Mouse (Mus musculus): ENCODE data around the gene Ung. TPM values are rescaled to one million over a fixed set of nuclear protein-coding genes. Genes with fewer than 3 reads are reported as not detected.

Gene Ung
- total RNA-seq, 2 experiments from 2014 or later: 2.4 to 2.5 TPM

- no peak for DNase-seq (ENCODE audit: low spot score in 2 of 2)
- TF ChIP-seq CTCF (conservative IDR thresholded peaks at IDR 0.05): no peak
- Histone ChIP-seq H3K27ac (no peak overlapping the region), H3K4me3 (no peak overlapping the region)
Measured at GRCm38 (mm10) chr5:114115030-114115429, 15.2 kb upstream of the Ung start.

DNA sequence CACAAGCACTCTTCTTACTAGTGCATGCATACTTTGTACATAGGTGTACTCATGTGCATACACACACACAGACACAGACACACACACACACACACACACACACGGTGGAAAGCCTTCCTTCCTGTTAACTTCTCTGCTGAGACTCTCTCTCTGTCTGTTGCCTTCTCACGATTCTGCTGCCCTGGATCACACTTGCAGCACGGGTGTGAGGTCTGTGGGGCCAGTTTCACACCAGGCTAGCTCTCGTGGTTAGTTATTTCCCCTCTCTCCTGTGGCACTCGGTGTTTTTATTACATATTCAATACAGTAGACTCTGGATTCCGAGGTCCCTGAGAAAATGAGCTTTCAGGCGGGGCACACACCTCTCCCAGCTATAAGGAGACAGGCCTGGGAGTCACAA, 13.6 kb upstream of the Ung start:
- Histone ChIP-seq H3K4me3 (no peak overlapping the region), H3K27ac (no peak overlapping the region)
- TF ChIP-seq CTCF (conservative IDR thresholded peaks at IDR 0.05): no peak
- DNase-seq (ENCODE audit: low spot score in 2 of 2): no peak

DNA sequence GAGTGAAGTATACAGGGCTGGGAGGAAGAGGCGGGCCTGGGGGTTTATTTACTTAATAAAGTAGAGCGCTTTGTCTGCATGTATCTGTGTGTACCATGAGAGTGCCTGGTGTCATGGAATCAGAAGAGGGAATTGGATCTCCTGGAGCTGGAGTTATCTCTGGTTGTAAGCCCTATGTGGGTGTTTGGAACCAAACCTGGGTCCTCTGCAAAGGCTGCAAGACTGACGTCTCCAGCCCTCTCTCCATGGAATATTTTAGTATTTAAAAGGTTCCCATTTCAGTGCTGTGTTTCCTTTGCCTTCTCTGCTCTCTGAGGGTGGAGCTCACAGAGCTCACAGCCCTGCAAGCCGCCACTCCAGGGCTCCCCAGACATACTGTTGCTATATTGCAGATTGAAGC, 10.4 kb upstream of the Ung start:
- H3K27ac ChIP-seq: no peak overlapping the region
- no peak for DNase-seq (ENCODE audit: low spot score in 2 of 2)
- TF ChIP-seq CTCF (conservative IDR thresholded peaks at IDR 0.05): no peak
- no peak overlapping the region for H3K4me3 ChIP-seq

- DNase-seq (ENCODE audit: low spot score in 2 of 2): no peak
- TF ChIP-seq CTCF (conservative IDR thresholded peaks at IDR 0.05): no peak
- Histone ChIP-seq H3K27ac (no peak overlapping the region), H3K4me3 (no peak overlapping the region)
Measured at GRCm38 (mm10) chr5:114126008-114126407, 4.2 kb upstream of the Ung start.

DNA sequence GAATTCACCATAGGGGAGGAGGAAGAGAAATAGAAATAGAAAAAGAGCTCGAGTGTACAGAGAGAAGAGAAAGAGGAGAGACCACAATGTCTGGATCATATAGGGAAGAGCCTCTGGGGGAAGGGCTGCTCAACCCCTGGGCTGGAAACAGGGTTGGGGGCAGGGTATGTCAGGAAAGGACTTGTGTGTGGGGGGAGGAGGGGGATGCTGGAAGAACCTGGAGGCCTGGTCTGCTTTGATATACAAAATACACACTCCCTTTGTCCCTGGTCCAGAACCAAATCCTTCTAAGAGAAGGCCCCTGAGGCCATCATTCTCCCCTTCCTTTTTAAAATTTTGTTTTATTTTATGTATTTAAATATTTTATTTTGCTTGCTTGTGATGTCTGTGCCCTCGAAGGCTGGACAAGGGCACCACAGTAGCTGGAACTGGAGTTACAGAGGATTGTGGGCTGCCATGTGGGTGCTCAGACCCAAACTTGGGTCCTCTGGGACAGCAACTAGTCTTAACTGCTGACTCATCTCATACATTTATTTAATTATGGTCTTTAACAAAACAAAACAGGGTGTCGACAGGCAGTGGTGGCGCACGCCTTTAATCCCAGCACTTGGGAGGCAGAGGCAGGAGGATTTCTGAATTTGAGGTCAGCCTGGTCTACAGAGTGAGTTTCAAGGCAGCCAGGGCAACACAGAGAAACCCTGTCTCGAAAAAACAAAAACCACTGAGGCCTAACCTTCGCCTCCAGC, 3.5 kb upstream of the Ung start:
- Histone ChIP-seq H3K27ac (no peak overlapping the region), H3K4me3 (no peak overlapping the region)
- TF ChIP-seq CTCF (conservative IDR thresholded peaks at IDR 0.05): no peak
- no peak for DNase-seq (ENCODE audit: low spot score in 2 of 2)

GRCm38 (mm10) chr5:114127374-114128349, 2.5 kb upstream of the Ung start, which contains the start of gene Alkbh2:
Gene Alkbh2, minus strand, starts transcription at chr5:114128218.
- DNase-seq (ENCODE audit: low spot score in 2 of 2): peak; percentile 47 to 82
- TF ChIP-seq CTCF (conservative IDR thresholded peaks at IDR 0.05): peak; percentile 100
- Histone ChIP-seq H3K27ac (peak within 1 kb of the TSS; percentile 76), H3K4me3 (peak within 1 kb of the TSS; percentile 73)

DNA sequence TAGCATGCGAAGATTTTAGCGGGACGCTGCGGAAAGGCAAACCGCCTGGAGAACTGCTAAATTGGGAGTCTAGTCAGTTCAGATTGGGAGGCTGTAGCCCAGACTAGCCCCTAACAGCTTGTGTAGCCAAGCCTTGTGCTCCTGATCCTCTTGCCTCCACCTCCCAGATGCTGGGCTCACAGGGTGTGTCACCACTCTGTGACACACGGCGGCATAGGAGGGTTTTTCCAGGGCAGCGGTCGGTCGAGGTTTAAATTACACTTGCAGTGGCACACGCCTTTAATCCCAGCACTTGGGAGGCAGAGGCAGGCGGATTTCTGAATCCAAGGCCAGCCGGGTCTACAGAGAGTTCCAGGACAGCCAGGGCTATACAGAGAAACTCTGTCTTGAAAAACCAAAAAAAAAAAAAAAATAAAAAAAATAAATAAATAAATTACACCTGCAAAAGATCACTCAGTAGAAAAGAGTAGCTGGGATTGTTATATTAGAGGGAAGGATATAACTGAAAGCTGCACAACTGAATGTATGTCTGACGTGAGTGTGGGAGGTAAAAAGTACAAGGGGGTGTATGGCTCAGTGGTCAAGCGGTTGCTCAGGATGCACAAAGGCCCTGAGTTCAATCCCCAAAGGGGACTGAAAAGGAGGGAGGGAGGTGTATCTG, 506 bp upstream of the Ung start:
- no peak for TF ChIP-seq CTCF (conservative IDR thresholded peaks at IDR 0.05)
- no peak overlapping the region for H3K27ac ChIP-seq
- no peak for DNase-seq (ENCODE audit: low spot score in 2 of 2)
- no peak overlapping the region for H3K4me3 ChIP-seq

- DNase-seq (ENCODE audit: low spot score in 2 of 2): peak; percentile 91 to 93
Measured at GRCm38 (mm10) chr5:114130698-114131520, 723 bp downstream of the Ung start.

GRCm38 (mm10) chr5:114131521-114131840, 1.3 kb downstream of the Ung start:
- peak overlapping the region; percentile 43; the same call in 1 of the 2 replicates for H3K27ac ChIP-seq
- TF ChIP-seq CTCF (conservative IDR thresholded peaks at IDR 0.05): no peak
- DNase-seq (ENCODE audit: low spot score in 2 of 2): peak in 1 of 2 experiments; percentile 16
- peak overlapping the region; percentile 96 for H3K4me3 ChIP-seq

More at GRCm38 (mm10) chr5:114130698-114131520, 723 bp downstream of the Ung start:
- H3K27ac ChIP-seq: peak overlapping the region; percentile 43; the same call in 1 of the 2 replicates
- H3K4me3 ChIP-seq: peak overlapping the region; percentile 96
- TF ChIP-seq CTCF (conservative IDR thresholded peaks at IDR 0.05): no peak

- no peak for TF ChIP-seq CTCF (conservative IDR thresholded peaks at IDR 0.05)
- H3K27ac ChIP-seq: no peak overlapping the region
- no peak overlapping the region for H3K4me3 ChIP-seq
- DNase-seq (ENCODE audit: low spot score in 2 of 2): no peak
Measured at GRCm38 (mm10) chr5:114132841-114133240, 2.7 kb downstream of the Ung start.

GRCm38 (mm10) chr5:114134091-114134534, 3.9 kb downstream of the Ung start:
- Histone ChIP-seq H3K4me3 (no peak overlapping the region), H3K27ac (no peak overlapping the region)
- peak; percentile 19 to 66 for DNase-seq (ENCODE audit: low spot score in 2 of 2)
- peak; percentile 86 for TF ChIP-seq CTCF (conservative IDR thresholded peaks at IDR 0.05)

GRCm38 (mm10) chr5:114135516-114135915, 5.3 kb downstream of the Ung start:
- DNase-seq (ENCODE audit: low spot score in 2 of 2): no peak
- TF ChIP-seq CTCF (conservative IDR thresholded peaks at IDR 0.05): no peak
- Histone ChIP-seq H3K27ac (no peak overlapping the region), H3K4me3 (no peak overlapping the region)

Measured in layer of hippocampus, adult 2 months (tissue).